Mouse (Mus musculus) embryonic fibroblast, embryonic 13.5 days (primary cell): ENCODE measurements at regions not wholly inside any gene's neighbourhood (a gene's known extent, or its start where the extent isn't known, plus 50 kb on each side); places are given as distances from the start of the nearest gene placed in this dataset.

Experiments used
- H3K27ac ChIP-seq: 2 replicates; pipeline ENCODE4 v1.5.1; 2012; ENCODE audit warnings: low read length, control low read depth, inconsistent platforms; ENCODE audit not compliant: insufficient read depth
- H3K4me1 ChIP-seq: 2 replicates; pipeline ENCODE4 v1.6.1; 2011; ENCODE audit warnings: low read length; ENCODE audit not compliant: control insufficient read depth, insufficient read depth
- H3K4me3 ChIP-seq: 2 replicates; pipeline ENCODE4 v1.5.1; 2011; ENCODE audit warnings: mild to moderate bottlenecking, control low read depth, low read length; ENCODE audit not compliant: insufficient read depth
- CTCF ChIP-seq: IDR thresholded peaks from 2 replicates; pipeline ENCODE4 v1.5.1; 2011; ENCODE audit warnings: mild to moderate bottlenecking, control low read depth, low read length, moderate library complexity, borderline replicate concordance; ENCODE audit not compliant: insufficient read depth
- POLR2A ChIP-seq: IDR thresholded peaks from 2 replicates; pipeline ENCODE4 v1.6.1; 2011; ENCODE audit warnings: low read depth, mild to moderate bottlenecking, control low read depth, low read length, moderate library complexity

GRCm38 (mm10) chr1:61376417-61376816 lies 262.2 kb upstream of the Pard3b start:
- no peaks in the 10 kb centered on the region for H3K4me1 ChIP-seq
- no peak overlapping the region for H3K4me3 ChIP-seq
- H3K27ac ChIP-seq, result no peak overlapping the region
- TF ChIP-seq CTCF (no peak), POLR2A (no peak)

- no peak overlapping the region for H3K4me3 ChIP-seq
- no peak overlapping the region for H3K27ac ChIP-seq
- H3K4me1 ChIP-seq, result no peaks in the 10 kb centered on the region
- peak; percentile 51 for TF ChIP-seq CTCF
- TF ChIP-seq POLR2A, result no peak
Observed at GRCm38 (mm10) chr1:61377070-61377469, 261.6 kb upstream of the Pard3b start.

- TF ChIP-seq CTCF (no peak), POLR2A (no peak)
- Histone ChIP-seq H3K27ac (no peak overlapping the region), H3K4me3 (no peak overlapping the region), H3K4me1 (no peaks in the 10 kb centered on the region)
Observed at GRCm38 (mm10) chr1:61378240-61378639, 260.4 kb upstream of the Pard3b start.

GRCm38 (mm10) chr1:61379771-61380517 lies 258.7 kb upstream of the Pard3b start:
- H3K4me1 ChIP-seq, result no peaks in the 10 kb centered on the region
- no peak overlapping the region for H3K27ac ChIP-seq
- TF ChIP-seq POLR2A, result no peak
- no peak for TF ChIP-seq CTCF
- no peak overlapping the region for H3K4me3 ChIP-seq

- H3K4me3 ChIP-seq, result no peak overlapping the region
- no peak overlapping the region for H3K27ac ChIP-seq
- no peaks in the 10 kb centered on the region for H3K4me1 ChIP-seq
- no peak for TF ChIP-seq POLR2A
- no peak for TF ChIP-seq CTCF
Observed at GRCm38 (mm10) chr1:61387587-61387986, 251.0 kb upstream of the Pard3b start.

- TF ChIP-seq POLR2A (no peak), CTCF (no peak)
Observed at GRCm38 (mm10) chr1:61397796-61398195, 240.8 kb upstream of the Pard3b start.

GRCm38 (mm10) chr1:61402339-61402738 lies 236.3 kb upstream of the Pard3b start:
- TF ChIP-seq POLR2A (no peak), CTCF (no peak)
- no peak overlapping the region for H3K27ac ChIP-seq
- H3K4me3 ChIP-seq, result no peak overlapping the region
- no peaks in the 10 kb centered on the region for H3K4me1 ChIP-seq

More at GRCm38 (mm10) chr1:61397796-61398195, 240.8 kb upstream of the Pard3b start:
- Histone ChIP-seq H3K4me3 (no peak overlapping the region), H3K27ac (no peak overlapping the region), H3K4me1 (no peaks in the 10 kb centered on the region)

- Histone ChIP-seq H3K4me1 (no peaks in the 10 kb centered on the region), H3K27ac (no peak overlapping the region), H3K4me3 (no peak overlapping the region)
- no peak for TF ChIP-seq POLR2A
Observed at GRCm38 (mm10) chr1:61407201-61407600, 231.4 kb upstream of the Pard3b start.

GRCm38 (mm10) chr1:61414772-61415171 lies 223.9 kb upstream of the Pard3b start:
- Histone ChIP-seq H3K4me1 (no peaks in the 10 kb centered on the region), H3K27ac (no peak overlapping the region), H3K4me3 (no peak overlapping the region)
- TF ChIP-seq POLR2A (no peak), CTCF (no peak)

GRCm38 (mm10) chr1:61415426-61416195 lies 223.0 kb upstream of the Pard3b start:
- Histone ChIP-seq H3K4me1 (no peaks in the 10 kb centered on the region), H3K4me3 (no peak overlapping the region), H3K27ac (no peak overlapping the region)
- TF ChIP-seq POLR2A (no peak), CTCF (no peak)
